ENCODE assay signal across 8 mouse cellular contexts in the genomic region with DNA sequence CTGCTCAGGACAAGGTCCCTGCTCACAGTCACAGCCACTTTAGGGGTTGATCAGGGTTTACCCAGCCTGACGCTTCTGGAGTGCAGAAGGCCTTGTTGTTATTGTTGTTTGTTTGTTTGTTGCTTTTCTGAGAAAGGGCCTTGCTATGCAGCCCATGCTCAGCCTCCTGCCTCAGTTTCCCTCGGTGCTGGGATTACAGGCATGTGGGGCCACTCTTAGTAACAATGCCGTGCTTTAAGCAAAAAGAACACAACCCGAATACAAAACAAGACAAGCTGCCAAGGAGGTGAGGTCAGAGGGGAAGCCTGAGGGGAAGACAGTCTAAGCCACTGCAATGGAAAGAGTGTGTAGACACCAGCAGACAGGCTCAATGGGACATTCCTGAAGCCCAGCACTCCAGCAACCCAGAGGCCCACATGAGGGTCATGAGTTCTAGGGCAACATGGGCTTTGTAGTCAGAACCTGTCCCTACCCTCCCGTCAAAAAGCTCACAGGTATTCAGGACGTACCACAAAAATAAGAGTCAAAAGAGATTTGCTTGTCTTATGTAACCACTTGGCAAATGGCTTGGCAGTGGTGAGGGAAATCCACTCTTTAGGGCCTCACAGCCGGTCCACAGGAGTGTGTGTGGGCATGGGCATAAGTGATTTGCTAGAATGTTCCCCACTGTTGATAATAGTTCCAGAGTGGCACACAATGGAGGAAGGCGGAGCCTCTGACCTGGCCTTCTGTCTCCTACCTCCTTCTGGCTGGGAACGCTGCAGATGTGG. TPM values are rescaled to one million over a fixed set of nuclear protein-coding genes. Genes with fewer than 3 reads are reported as not detected.
DNase-seq lines count a peak whose midpoint lies in the region; ATAC-seq and TF ChIP-seq lines count a peak whose summit lies in the region.

No protein-coding gene starts in this region.

- no peak overlapping the region for H3K9ac ChIP-seq in heart, embryonic 11.5 days (ENCODE audit: low read depth, low read length)
- H3K9ac ChIP-seq in lung, embryonic 15.5 days, result 0 out of 2 replicates have a peak overlapping the region, but pooled peaks have one; percentile 8
- H3K9ac ChIP-seq in forebrain, embryonic 14.5 days (ENCODE audit: low read length), result no peak overlapping the region

- no peak for TF ChIP-seq POLR2A in kidney, adult 2 months (IDR thresholded peaks at IDR 0.05; ENCODE audit: low read depth, low read length)

- DNase-seq in kidney, adult 2 months, result peak; percentile 11
- no peak for DNase-seq in kidney, postnatal 25 days
- no peak for DNase-seq in embryonic facial prominence, embryonic 10.5 days (ENCODE audit: low spot score)
- DNase-seq in thymus, postnatal 0 days (ENCODE audit: low spot score), result no peak
- DNase-seq in layer of hippocampus, postnatal 14 days (ENCODE audit: low spot score in 2 of 2), result no peak
- no peak for DNase-seq in forebrain, embryonic 14.5 days (ENCODE audit: low spot score)

- H3K36me3 ChIP-seq in kidney, adult 2 months (ENCODE audit: control insufficient read depth, insufficient read depth, low read length), result no peaks in the 10 kb centered on the region
- H3K36me3 ChIP-seq in embryonic facial prominence, embryonic 10.5 days (replicated peaks), result no peaks in the 10 kb centered on the region
- H3K36me3 ChIP-seq in heart, embryonic 11.5 days (ENCODE audit: control insufficient read depth, insufficient read depth, low read length), result no peaks in the 10 kb centered on the region
- no peaks in the 10 kb centered on the region for H3K36me3 ChIP-seq in lung, embryonic 15.5 days
- H3K36me3 ChIP-seq in forebrain, embryonic 14.5 days (ENCODE audit: control insufficient read depth, insufficient read depth, low read length), result no peaks in the 10 kb centered on the region

- no peak overlapping the region for H3K4me3 ChIP-seq in kidney, adult 2 months (ENCODE audit: insufficient read depth, low read depth, low read length)
- peak overlapping the region; percentile 49; the same call in 1 of the 2 replicates for H3K4me3 ChIP-seq in embryonic facial prominence, embryonic 10.5 days
- H3K4me3 ChIP-seq in heart, embryonic 11.5 days (ENCODE audit: low read depth, low read length), result no peak overlapping the region
- H3K4me3 ChIP-seq in lung, embryonic 15.5 days, result no peak overlapping the region
- no peak overlapping the region for H3K4me3 ChIP-seq in forebrain, embryonic 14.5 days (ENCODE audit: low read depth, low read length)

- H3K27ac ChIP-seq in kidney, adult 2 months (ENCODE audit: insufficient read depth, low read depth, low read length), result peak overlapping the region; percentile 71
- H3K27ac ChIP-seq in embryonic facial prominence, embryonic 10.5 days (replicated peaks), result 0 out of 2 replicates have a peak overlapping the region, but pooled peaks have one; percentile 2
- H3K27ac ChIP-seq in heart, embryonic 11.5 days (ENCODE audit: low read depth, low read length), result 0 out of 2 replicates have a peak overlapping the region, but pooled peaks have one; percentile 41
- H3K27ac ChIP-seq in lung, embryonic 15.5 days, result no peak overlapping the region
- no peak overlapping the region for H3K27ac ChIP-seq in forebrain, embryonic 14.5 days (ENCODE audit: low read depth, low read length)

- 73% methylated on average over 9 of the region's 9 CpGs for WGBS in kidney, adult 2 months
- WGBS in embryonic facial prominence, embryonic 10.5 days, result 60% methylated on average over 9 of the region's 9 CpGs
- 62% methylated on average over 9 of the region's 9 CpGs for WGBS in heart, embryonic 11.5 days (ENCODE audit: insufficient replicate concordance)
- 60% methylated on average over 9 of the region's 9 CpGs for WGBS in lung, embryonic 15.5 days
- 48% methylated on average over 9 of the region's 9 CpGs for WGBS in forebrain, embryonic 14.5 days

- H3K4me1 ChIP-seq in kidney, adult 2 months (ENCODE audit: control insufficient read depth, insufficient read depth, low read length), result peaks cover 7% of the 10 kb centered on the region; the same call in 1 of the 2 replicates
- H3K4me1 ChIP-seq in embryonic facial prominence, embryonic 10.5 days, result peaks cover 32% of the 10 kb centered on the region
- peaks cover 20% of the 10 kb centered on the region for H3K4me1 ChIP-seq in heart, embryonic 11.5 days (ENCODE audit: control insufficient read depth, insufficient read depth, low read length)
- peaks cover 31% of the 10 kb centered on the region for H3K4me1 ChIP-seq in lung, embryonic 15.5 days
- 0 out of 2 replicates have a peak, but pooled peaks cover 4% of the 10 kb centered on the region for H3K4me1 ChIP-seq in forebrain, embryonic 14.5 days (ENCODE audit: control insufficient read depth, insufficient read depth, low read length)

- no peak for TF ChIP-seq CTCF in kidney, adult 2 months (conservative IDR thresholded peaks at IDR 0.05; ENCODE audit: insufficient read depth, insufficient read length, low read depth, low read length)

- no peaks in the 10 kb centered on the region for H3K9me3 ChIP-seq in embryonic facial prominence, embryonic 10.5 days
- H3K9me3 ChIP-seq in heart, embryonic 11.5 days (replicated peaks; ENCODE audit: control insufficient read depth, low read length), result no peaks in the 10 kb centered on the region
- H3K9me3 ChIP-seq in lung, embryonic 15.5 days, result no peaks in the 10 kb centered on the region
- H3K9me3 ChIP-seq in forebrain, embryonic 14.5 days (replicated peaks; ENCODE audit: control insufficient read depth, low read length), result no peaks in the 10 kb centered on the region

- no peak for ATAC-seq in heart, embryonic 11.5 days (replicated peaks; ENCODE audit: insufficient number of reproducible peaks, low FRiP score, low TSS enrichment)
- ATAC-seq in lung, embryonic 15.5 days (ENCODE audit: borderline replicate concordance, extremely low read depth, low FRiP score, low TSS enrichment), result no peak
- no peak for ATAC-seq in forebrain, embryonic 14.5 days

- H3K27me3 ChIP-seq in kidney, adult 2 months (replicated peaks; ENCODE audit: control insufficient read depth, insufficient read depth, low read length), result no peaks in the 10 kb centered on the region
- 0 out of 2 replicates have a peak, but pooled peaks cover 15% of the 10 kb centered on the region for H3K27me3 ChIP-seq in embryonic facial prominence, embryonic 10.5 days (replicated peaks; ENCODE audit: low read depth, poor library complexity, severe bottlenecking)
- H3K27me3 ChIP-seq in heart, embryonic 11.5 days (ENCODE audit: control insufficient read depth, insufficient read depth, low read length), result no peaks in the 10 kb centered on the region
- no peaks in the 10 kb centered on the region for H3K27me3 ChIP-seq in lung, embryonic 15.5 days
- H3K27me3 ChIP-seq in forebrain, embryonic 14.5 days (replicated peaks; ENCODE audit: control insufficient read depth, insufficient read depth, low read length), result no peaks in the 10 kb centered on the region

- peak overlapping the region; percentile 69 for H3K4me2 ChIP-seq in heart, embryonic 11.5 days
- no peak overlapping the region for H3K4me2 ChIP-seq in lung, embryonic 15.5 days
- H3K4me2 ChIP-seq in forebrain, embryonic 14.5 days (ENCODE audit: low read length), result no peak overlapping the region

RNA-seq across cellular contexts. Expression of a gene that starts 36.4 kb away (rescaled TPM):
- polyA plus RNA-seq in kidney, adult 2 months (2012; rRNA removed), result 11.1 and 15.3 TPM in 2 replicates
- polyA plus RNA-seq in embryonic facial prominence, embryonic 10.5 days (2016; fragmentation: Nextera tagmentation; extraction: Ambion mirVana), result 6.0 and 6.5 TPM in 2 replicates
- 7.3 and 8.9 TPM in 2 replicates for polyA plus RNA-seq in heart, embryonic 11.5 days (2014; fragmentation: Nextera tagmentation; extraction: Ambion mirVana)
- 37.6 and 42.2 TPM in 2 replicates for polyA plus RNA-seq in lung, embryonic 15.5 days (2015; fragmentation: Nextera tagmentation; extraction: Ambion mirVana)
- 59.0 and 88.7 TPM in 2 replicates for polyA plus RNA-seq in thymus, postnatal 0 days (2015; fragmentation: Nextera tagmentation; extraction: Ambion mirVana)
- 1 to 10 TPM; 7.0 to 9.0 TPM for total RNA-seq in layer of hippocampus, postnatal 14 days (2021)
- polyA plus RNA-seq in forebrain, embryonic 14.5 days (2014; fragmentation: Nextera tagmentation; extraction: Ambion mirVana), result 5.6 and 7.7 TPM in 2 replicates

RNA-seq across cellular contexts. Expression of a gene that starts 37.2 kb away (rescaled TPM):
- polyA plus RNA-seq in kidney, adult 2 months (2012; rRNA removed), result 23.1 and 25.7 TPM in 2 replicates
- polyA plus RNA-seq in embryonic facial prominence, embryonic 10.5 days (2016; fragmentation: Nextera tagmentation; extraction: Ambion mirVana), result 24.7 and 25.4 TPM in 2 replicates
- polyA plus RNA-seq in heart, embryonic 11.5 days (2014; fragmentation: Nextera tagmentation; extraction: Ambion mirVana), result 23.3 and 23.7 TPM in 2 replicates
- 25.2 and 26.1 TPM in 2 replicates for polyA plus RNA-seq in lung, embryonic 15.5 days (2015; fragmentation: Nextera tagmentation; extraction: Ambion mirVana)
- polyA plus RNA-seq in thymus, postnatal 0 days (2015; fragmentation: Nextera tagmentation; extraction: Ambion mirVana), result 4.6 and 5.1 TPM in 2 replicates
- 100 to 1,000 TPM; 147 to 158 TPM for total RNA-seq in layer of hippocampus, postnatal 14 days (2021)
- polyA plus RNA-seq in forebrain, embryonic 14.5 days (2014; fragmentation: Nextera tagmentation; extraction: Ambion mirVana), result 54.3 and 72.2 TPM in 2 replicates

Comparison
In these comparisons a context has a peak if more than half of its experiments do, and no peak if none do; other contexts are left out.
1. H3K27ac ChIP-seq: peak in kidney, adult 2 months (single experiment), embryonic facial prominence, embryonic 10.5 days (single experiment) and heart, embryonic 11.5 days (single experiment); none in lung, embryonic 15.5 days (single experiment) and forebrain, embryonic 14.5 days (single experiment).